Mouse (Mus musculus): ENCODE results near the gene Lpar3. TPM values are rescaled to one million over a fixed set of nuclear protein-coding genes. Genes with fewer than 3 reads are reported as not detected.

Lpar3 gene
- total RNA-seq (2018; cell fraction: chromatin; rRNA removed), result not detected
- under 1 TPM in 4 of 26 experiments, not detected in 22; 0.03 to 0.09 (median 0.05) TPM for total RNA-seq (2018; cell fraction: cytosol; rRNA removed)
- total RNA-seq (2018; cell fraction: nucleus; rRNA removed), result under 1 TPM in 1 of 26 experiments, not detected in 25; 0.45 TPM
- polyA plus RNA-seq (2018), result not detected in 3 replicates

GRCm38 (mm10) chr3:146220776-146221486 is at the start of gene Lpar3:
Gene Lpar3, plus strand, starts transcription at chr3:146220963.
- Histone ChIP-seq H3K27ac (no peak within 1 kb of the TSS), H3K36me3 (ENCODE audit: inconsistent target) (no peaks in the 10 kb centered on the region), H3K79me2 (ENCODE audit: inconsistent target) (no peaks in the 10 kb centered on the region), H3K4me3 (ENCODE audit: inconsistent target) (no peak within 1 kb of the TSS)
- WGBS (ENCODE audit: missing documents), result 2% methylated on average over 73 of the region's 73 CpGs

- no peak overlapping the region for H3K27ac ChIP-seq
- H3K4me3 ChIP-seq (ENCODE audit: inconsistent target), result no peak overlapping the region
- peaks cover 78% of the 10 kb centered on the region for H3K36me3 ChIP-seq (ENCODE audit: inconsistent target)
- H3K79me2 ChIP-seq (ENCODE audit: inconsistent target), result peaks cover 3% of the 10 kb centered on the region; the same call in 1 of the 2 replicates
- WGBS (ENCODE audit: missing documents), result 98% methylated on average over 5 of the region's 5 CpGs
These were observed 47.7 kb upstream of the Lpar3 start for GRCm38 (mm10) chr3:146173030-146173429.

GRCm38 (mm10) chr3:146174215-146174614 is 46.5 kb upstream of the Lpar3 start:
- no peak overlapping the region for H3K4me3 ChIP-seq (ENCODE audit: inconsistent target)
- WGBS (ENCODE audit: missing documents), result 81% methylated on average over 9 of the region's 9 CpGs
- H3K36me3 ChIP-seq (ENCODE audit: inconsistent target), result peaks cover 76% of the 10 kb centered on the region

GRCm38 (mm10) chr3:146177295-146177694 is 43.5 kb upstream of the Lpar3 start:
- H3K36me3 ChIP-seq (ENCODE audit: inconsistent target), result peaks cover 84% of the 10 kb centered on the region
- 60% methylated on average over 7 of the region's 7 CpGs for WGBS (ENCODE audit: missing documents)
- no peak overlapping the region for H3K4me3 ChIP-seq (ENCODE audit: inconsistent target)
- no peaks in the 10 kb centered on the region for H3K79me2 ChIP-seq (ENCODE audit: inconsistent target)
- H3K27ac ChIP-seq, result no peak overlapping the region

More at GRCm38 (mm10) chr3:146174215-146174614, 46.5 kb upstream of the Lpar3 start:
- Histone ChIP-seq H3K27ac (no peak overlapping the region), H3K79me2 (ENCODE audit: inconsistent target) (no peaks in the 10 kb centered on the region)

GRCm38 (mm10) chr3:146177748-146178582 is 42.8 kb upstream of the Lpar3 start:
- Histone ChIP-seq H3K27ac (no peak overlapping the region), H3K79me2 (ENCODE audit: inconsistent target) (no peaks in the 10 kb centered on the region), H3K4me3 (ENCODE audit: inconsistent target) (no peak overlapping the region), H3K36me3 (ENCODE audit: inconsistent target) (peaks cover 84% of the 10 kb centered on the region)
- 24% methylated on average over 16 of the region's 16 CpGs for WGBS (ENCODE audit: missing documents)

- Histone ChIP-seq H3K36me3 (ENCODE audit: inconsistent target) (peaks cover 84% of the 10 kb centered on the region), H3K4me3 (ENCODE audit: inconsistent target) (no peak overlapping the region), H3K27ac (no peak overlapping the region), H3K79me2 (ENCODE audit: inconsistent target) (no peaks in the 10 kb centered on the region)
- 73% methylated on average over 2 of the region's 2 CpGs for WGBS (ENCODE audit: missing documents)
These were observed 40.4 kb upstream of the Lpar3 start for GRCm38 (mm10) chr3:146180341-146180740.

GRCm38 (mm10) chr3:146180986-146181385 is 39.8 kb upstream of the Lpar3 start:
- WGBS (ENCODE audit: missing documents), result 60% methylated on average over 3 of the region's 3 CpGs
- Histone ChIP-seq H3K27ac (no peak overlapping the region), H3K36me3 (ENCODE audit: inconsistent target) (peaks cover 84% of the 10 kb centered on the region), H3K4me3 (ENCODE audit: inconsistent target) (no peak overlapping the region), H3K79me2 (ENCODE audit: inconsistent target) (no peaks in the 10 kb centered on the region)

GRCm38 (mm10) chr3:146184992-146185657 is 35.6 kb upstream of the Lpar3 start:
- Histone ChIP-seq H3K79me2 (ENCODE audit: inconsistent target) (no peaks in the 10 kb centered on the region), H3K27ac (no peak overlapping the region), H3K36me3 (ENCODE audit: inconsistent target) (peaks cover 89% of the 10 kb centered on the region), H3K4me3 (ENCODE audit: inconsistent target) (no peak overlapping the region)
- 59% methylated on average over 13 of the region's 13 CpGs for WGBS (ENCODE audit: missing documents)

GRCm38 (mm10) chr3:146186033-146186432 is 34.7 kb upstream of the Lpar3 start:
- 91% methylated on average over 10 of the region's 10 CpGs for WGBS (ENCODE audit: missing documents)
- Histone ChIP-seq H3K79me2 (ENCODE audit: inconsistent target) (no peaks in the 10 kb centered on the region), H3K4me3 (ENCODE audit: inconsistent target) (no peak overlapping the region), H3K27ac (no peak overlapping the region), H3K36me3 (ENCODE audit: inconsistent target) (peaks cover 84% of the 10 kb centered on the region)

GRCm38 (mm10) chr3:146189933-146190332 is 30.8 kb upstream of the Lpar3 start:
- peaks cover 82% of the 10 kb centered on the region for H3K36me3 ChIP-seq (ENCODE audit: inconsistent target)
- H3K27ac ChIP-seq, result no peak overlapping the region
- WGBS (ENCODE audit: missing documents), result 90% methylated on average over 10 of the region's 10 CpGs
- no peak overlapping the region for H3K4me3 ChIP-seq (ENCODE audit: inconsistent target)
- no peaks in the 10 kb centered on the region for H3K79me2 ChIP-seq (ENCODE audit: inconsistent target)

GRCm38 (mm10) chr3:146192507-146192906 is 28.3 kb upstream of the Lpar3 start:
- Histone ChIP-seq H3K36me3 (ENCODE audit: inconsistent target) (peaks cover 68% of the 10 kb centered on the region), H3K79me2 (ENCODE audit: inconsistent target) (no peaks in the 10 kb centered on the region), H3K4me3 (ENCODE audit: inconsistent target) (no peak overlapping the region), H3K27ac (no peak overlapping the region)
- WGBS (ENCODE audit: missing documents), result 86% methylated on average over 1 of the region's 1 CpGs

- H3K79me2 ChIP-seq (ENCODE audit: inconsistent target), result no peaks in the 10 kb centered on the region
- WGBS (ENCODE audit: missing documents), result 93% methylated on average over 5 of the region's 5 CpGs
- H3K36me3 ChIP-seq (ENCODE audit: inconsistent target), result peaks cover 45% of the 10 kb centered on the region
- H3K27ac ChIP-seq, result no peak overlapping the region
- H3K4me3 ChIP-seq (ENCODE audit: inconsistent target), result no peak overlapping the region
These were observed 25.6 kb upstream of the Lpar3 start for GRCm38 (mm10) chr3:146195153-146195552.

GRCm38 (mm10) chr3:146196301-146196700 is 24.5 kb upstream of the Lpar3 start:
- WGBS (ENCODE audit: missing documents), result 60% methylated on average over 6 of the region's 6 CpGs
- H3K27ac ChIP-seq, result no peak overlapping the region
- no peak overlapping the region for H3K4me3 ChIP-seq (ENCODE audit: inconsistent target)
- peaks cover 39% of the 10 kb centered on the region for H3K36me3 ChIP-seq (ENCODE audit: inconsistent target)
- no peaks in the 10 kb centered on the region for H3K79me2 ChIP-seq (ENCODE audit: inconsistent target)
